Comparison of ENCODE assay signal across 8 mouse cellular contexts in the genomic region with DNA sequence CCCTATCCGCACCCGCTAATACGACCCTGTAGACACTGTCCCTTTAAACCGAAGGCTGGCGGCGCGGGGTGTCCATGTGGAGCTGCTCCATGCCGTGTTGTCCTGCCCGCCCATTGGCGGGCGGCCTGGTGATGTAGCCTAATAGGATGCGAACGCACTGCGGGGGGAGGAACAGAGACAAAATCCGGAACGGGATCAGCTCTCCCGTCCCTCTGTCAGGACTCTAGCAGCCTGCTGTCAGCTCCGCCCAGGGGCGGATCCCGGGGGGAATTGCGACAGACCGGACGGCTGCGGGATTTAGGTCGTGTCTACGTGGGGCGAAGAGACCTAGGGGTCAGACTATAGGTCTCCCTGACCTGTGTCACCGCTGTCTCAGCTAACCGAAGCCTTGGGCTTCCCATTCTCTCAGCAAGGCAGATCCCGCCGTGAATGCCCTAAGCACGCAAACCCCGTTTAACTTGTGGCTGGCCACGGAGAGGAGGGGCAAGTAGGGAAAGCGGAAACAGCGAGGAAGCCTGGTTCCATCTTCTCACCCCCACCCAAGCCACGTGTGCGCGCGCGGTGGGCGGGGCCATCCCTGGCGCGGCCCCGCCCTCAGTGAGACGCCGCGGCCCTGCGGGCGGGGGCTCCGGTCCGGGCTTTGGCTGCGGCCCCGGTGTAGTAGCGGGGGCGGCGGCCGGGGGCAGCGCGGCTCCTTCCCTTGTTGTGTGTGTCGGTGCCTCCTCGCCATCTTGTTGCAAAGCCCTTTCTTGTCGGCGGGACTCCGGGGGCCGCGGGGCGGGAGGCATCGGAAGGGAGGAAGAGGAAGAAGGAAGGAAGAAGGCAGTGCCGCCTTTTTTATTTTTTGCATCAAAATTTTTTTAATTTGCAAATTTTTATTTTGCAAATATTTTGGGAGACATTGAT. TPM values are rescaled to one million over a fixed set of nuclear protein-coding genes. Genes with fewer than 3 reads are reported as not detected.
DNase-seq lines count a peak whose midpoint lies in the region; ATAC-seq and TF ChIP-seq lines count a peak whose summit lies in the region.

A gene (plus strand): TSS at position 665 of the 906 bp plus-strand sequence.

- in situ Hi-C loops in CH12.LX (cut with MboI; ENCODE audit: low pct_ligation_motif_present, low pct_unique_long_range_greater_than_20kb, low sequenced_read_pairs) = loop anchor here (25.0 kb wide), 1 partner anchor 443 kb away; no protein-coding TSS in a partner anchor

- peak within 1 kb of the TSS; percentile 82 for H3K9ac ChIP-seq in CH12.LX (ENCODE audit: insufficient read depth, low read depth)
- H3K9ac ChIP-seq in forebrain, embryonic 11.5 days (ENCODE audit: low read length) = peak within 1 kb of the TSS; percentile 79
- H3K9ac ChIP-seq in heart, embryonic 16.5 days (ENCODE audit: low read length) = peak within 1 kb of the TSS; percentile 87
- peak within 1 kb of the TSS; percentile 79 for H3K9ac ChIP-seq in liver, embryonic 15.5 days
- peak within 1 kb of the TSS; percentile 92 for H3K9ac ChIP-seq in neural tube, embryonic 12.5 days

- under 1% methylated on average over 70 of the region's 70 CpGs for WGBS in forebrain, embryonic 11.5 days
- under 1% methylated on average over 70 of the region's 70 CpGs for WGBS in heart, embryonic 16.5 days
- under 1% methylated on average over 70 of the region's 70 CpGs for WGBS in liver, embryonic 15.5 days (ENCODE audit: insufficient replicate concordance)
- under 1% methylated on average over 70 of the region's 70 CpGs for WGBS in neural tube, embryonic 12.5 days

- H3K27ac ChIP-seq in CH12.LX (ENCODE audit: insufficient read depth, low read depth) = peak within 1 kb of the TSS; percentile 93
- peak within 1 kb of the TSS; percentile 63 for H3K27ac ChIP-seq in forebrain, embryonic 11.5 days (ENCODE audit: low read depth, low read length)
- peak within 1 kb of the TSS; percentile 99 for H3K27ac ChIP-seq in heart, embryonic 16.5 days (ENCODE audit: low read length)
- H3K27ac ChIP-seq in liver, embryonic 15.5 days (replicated peaks) = peak within 1 kb of the TSS; percentile 96
- H3K27ac ChIP-seq in neural tube, embryonic 12.5 days = peak within 1 kb of the TSS; percentile 88

- peak; percentile 89 for ATAC-seq in forebrain, embryonic 11.5 days (replicated peaks; ENCODE audit: low FRiP score)
- ATAC-seq in heart, embryonic 16.5 days (replicated peaks; ENCODE audit: extremely low read depth, insufficient read depth, low FRiP score) = peak; percentile 75
- ATAC-seq in liver, embryonic 15.5 days (ENCODE audit: insufficient read depth) = peak; percentile 74
- peak; percentile 90 for ATAC-seq in neural tube, embryonic 12.5 days (ENCODE audit: low FRiP score, low read depth)

- TF ChIP-seq POLR2A in CH12.LX (IDR thresholded peaks at IDR 0.05; ENCODE audit: low read depth, low read length) = peak; percentile 54

- no peak for TF ChIP-seq RAD21 in CH12.LX (IDR thresholded peaks at IDR 0.05; ENCODE audit: low read depth, low read length)

- peaks cover 17 to 71% of the 10 kb centered on the region in 2 experiments for H3K4me1 ChIP-seq in CH12.LX (ENCODE audit: control insufficient read depth in 1 of 2, insufficient read depth in 2 of 2)
- H3K4me1 ChIP-seq in forebrain, embryonic 11.5 days (replicated peaks; ENCODE audit: control insufficient read depth, insufficient read depth, low read length) = peaks cover 20% of the 10 kb centered on the region
- H3K4me1 ChIP-seq in heart, embryonic 16.5 days (ENCODE audit: control insufficient read depth, insufficient read depth, low read length) = peaks cover 36% of the 10 kb centered on the region
- H3K4me1 ChIP-seq in liver, embryonic 15.5 days (replicated peaks) = peaks cover 90% of the 10 kb centered on the region
- peaks cover 32% of the 10 kb centered on the region for H3K4me1 ChIP-seq in neural tube, embryonic 12.5 days

- peaks cover 4 to 21% of the 10 kb centered on the region in 2 experiments for H3K36me3 ChIP-seq in CH12.LX (replicated peaks in 1 of 2; ENCODE audit: control insufficient read depth in 1 of 2, insufficient read depth in 1 of 2, low read length in 1 of 2)
- no peaks in the 10 kb centered on the region for H3K36me3 ChIP-seq in forebrain, embryonic 11.5 days (ENCODE audit: control insufficient read depth, insufficient read depth, low read length)
- no peaks in the 10 kb centered on the region for H3K36me3 ChIP-seq in heart, embryonic 16.5 days (ENCODE audit: control insufficient read depth, insufficient read depth)
- H3K36me3 ChIP-seq in liver, embryonic 15.5 days (replicated peaks) = no peaks in the 10 kb centered on the region
- H3K36me3 ChIP-seq in neural tube, embryonic 12.5 days = no peaks in the 10 kb centered on the region

- peak; percentile 100 for DNase-seq in CH12.LX (ENCODE audit: extremely low read depth)
- peak; percentile 97 for DNase-seq in c-Kit-positive CD71-positive TER-119-negative erythroid progenitor cells, embryonic 14.5 days (ENCODE audit: low read depth)
- peak; percentile 97 for DNase-seq in forebrain, embryonic 11.5 days (ENCODE audit: low spot score)
- peak; percentile 99 to 100 for DNase-seq in kidney, postnatal 36 days
- peak; percentile 99 for DNase-seq in telencephalon, adult 2 months (ENCODE audit: low read depth, low spot score)

- H3K4me2 ChIP-seq in CH12.LX (ENCODE audit: insufficient read depth, low read depth, poor library complexity, severe bottlenecking) = peak within 1 kb of the TSS; percentile 96
- peak within 1 kb of the TSS; percentile 82 for H3K4me2 ChIP-seq in forebrain, embryonic 11.5 days (ENCODE audit: low read depth, low read length, severe bottlenecking)
- peak within 1 kb of the TSS; percentile 96 for H3K4me2 ChIP-seq in heart, embryonic 16.5 days (ENCODE audit: low read depth, low read length)
- peak within 1 kb of the TSS; percentile 100 for H3K4me2 ChIP-seq in liver, embryonic 15.5 days
- peak within 1 kb of the TSS; percentile 90 for H3K4me2 ChIP-seq in neural tube, embryonic 12.5 days (replicated peaks)

- peaks cover 7% of the 10 kb centered on the region for H3K79me2 ChIP-seq in CH12.LX (replicated peaks; ENCODE audit: control insufficient read depth, extremely low read depth, insufficient read depth, poor library complexity, severe bottlenecking)

- TF ChIP-seq CTCF in CH12.LX (conservative IDR thresholded peaks at IDR 0.05 in 1 of 2, IDR thresholded peaks at IDR 0.05 in 1 of 2; ENCODE audit: low read depth in 2 of 2, low read length in 2 of 2) = no peak

- H3K4me3 ChIP-seq in CH12.LX (replicated peaks in 1 of 3; ENCODE audit: low read depth in 2 of 3, low read length in 2 of 3, poor library complexity in 1 of 3) = peak within 1 kb of the TSS; percentile 61 to 91 (median 68)
- peak within 1 kb of the TSS; percentile 88 for H3K4me3 ChIP-seq in forebrain, embryonic 11.5 days (ENCODE audit: low read depth, low read length)
- H3K4me3 ChIP-seq in heart, embryonic 16.5 days (ENCODE audit: low read length) = peak within 1 kb of the TSS; percentile 88
- peak within 1 kb of the TSS; percentile 80 for H3K4me3 ChIP-seq in liver, embryonic 15.5 days (replicated peaks)
- H3K4me3 ChIP-seq in neural tube, embryonic 12.5 days = peak within 1 kb of the TSS; percentile 89

- TF ChIP-seq EP300 in CH12.LX (IDR thresholded peaks at IDR 0.05; ENCODE audit: low read length) = no peak

- dilution Hi-C loops in CH12.LX (cut with MboI; ENCODE audit: extremely low pct_ligation_motif_present, extremely low pct_unique_long_range_greater_than_20kb, low sequenced_read_pairs) = no loop called here

- H3K27me3 ChIP-seq in CH12.LX (replicated peaks) = no peaks in the 10 kb centered on the region
- H3K27me3 ChIP-seq in forebrain, embryonic 11.5 days (ENCODE audit: control insufficient read depth, insufficient read depth, low read length) = no peaks in the 10 kb centered on the region
- no peaks in the 10 kb centered on the region for H3K27me3 ChIP-seq in heart, embryonic 16.5 days (ENCODE audit: control insufficient read depth, insufficient read depth, low read length)
- H3K27me3 ChIP-seq in liver, embryonic 15.5 days = no peaks in the 10 kb centered on the region
- H3K27me3 ChIP-seq in neural tube, embryonic 12.5 days (replicated peaks) = peaks cover 4% of the 10 kb centered on the region; the same call in 1 of the 2 replicates

- no peaks in the 10 kb centered on the region for H3K9me3 ChIP-seq in CH12.LX (replicated peaks; ENCODE audit: low read length)
- H3K9me3 ChIP-seq in forebrain, embryonic 11.5 days (ENCODE audit: control insufficient read depth, low read length) = no peaks in the 10 kb centered on the region
- no peaks in the 10 kb centered on the region for H3K9me3 ChIP-seq in heart, embryonic 16.5 days (replicated peaks; ENCODE audit: control insufficient read depth, low read length)
- no peaks in the 10 kb centered on the region for H3K9me3 ChIP-seq in liver, embryonic 15.5 days (replicated peaks)
- H3K9me3 ChIP-seq in neural tube, embryonic 12.5 days = no peaks in the 10 kb centered on the region

TF ChIP-seq in CH12.LX, 34 proteins besides CTCF, POLR2A, EP300 and RAD21 (continues in another document):
- TF ChIP-seq ETS1 (conservative IDR thresholded peaks at IDR 0.05; ENCODE audit: low read depth, low read length) (peak; percentile 25), NELFE (IDR thresholded peaks at IDR 0.05; ENCODE audit: low read depth, low read length) (peak; percentile 38), MAFK (IDR thresholded peaks at IDR 0.05; ENCODE audit: insufficient replicate concordance, low read length) (no peak), KAT2A (IDR thresholded peaks at IDR 0.05; ENCODE audit: insufficient replicate concordance, low read length) (0 out of 2 replicates have a peak, but pooled peaks have one; percentile 69), MEF2A (IDR thresholded peaks at IDR 0.05; ENCODE audit: borderline replicate concordance, low read depth, low read length) (peak; percentile 74; the same call in 1 of the 2 replicates), UBTF (IDR thresholded peaks at IDR 0.05; ENCODE audit: low read depth, low read length) (0 out of 2 replicates have a peak, but pooled peaks have one; percentile 4), GABPA (IDR thresholded peaks at IDR 0.05; ENCODE audit: insufficient replicate concordance, low read depth, low read length) (no peak), JUND (conservative IDR thresholded peaks at IDR 0.05; ENCODE audit: low read depth, low read length) (no peak), JUN (IDR thresholded peaks at IDR 0.05; ENCODE audit: insufficient read depth, low read depth, low read length) (no peak), POLR2AphosphoS2 (IDR thresholded peaks at IDR 0.05; ENCODE audit: low read depth, low read length) (peak; percentile 14; the same call in 1 of the 2 replicates)

RNA-seq across cellular contexts. Expression of the gene that starts here (rescaled TPM):
- 3.6 and 4.7 TPM in 2 replicates for total RNA-seq in CH12.LX (2012; rRNA removed)
- total RNA-seq in CH12.LX (2014; rRNA removed) = 1.4 and 1.6 TPM in 2 replicates
- 29.0 and 30.6 TPM in 2 replicates for polyA plus RNA-seq in CH12.LX (2012; ENCODE audit: insufficient read length, low read depth)
- polyA plus RNA-seq in forebrain, embryonic 11.5 days (2014; fragmentation: Nextera tagmentation; extraction: Ambion mirVana) = 5.8 and 6.0 TPM in 2 replicates
- polyA plus RNA-seq in heart, embryonic 16.5 days (2015; fragmentation: Nextera tagmentation; extraction: Ambion mirVana) = 3.0 and 3.3 TPM in 2 replicates
- polyA plus RNA-seq in liver, embryonic 15.5 days (2015; fragmentation: Nextera tagmentation; extraction: Ambion mirVana) = 1.4 and 1.5 TPM in 2 replicates
- 7.8 and 9.0 TPM in 2 replicates for polyA plus RNA-seq in neural tube, embryonic 12.5 days (2016; fragmentation: Nextera tagmentation; extraction: Ambion mirVana)

Comparison
In these comparisons a context has a peak if more than half of its experiments do, and no peak if none do; other contexts are left out.
1. Peak in every context shown above with its lines: DNase-seq, ATAC-seq, H3K4me3 ChIP-seq and H3K27ac ChIP-seq.